Mouse (Mus musculus): Measurements from ENCODE around the gene Rpl13a. TPM values are rescaled to one million over a fixed set of nuclear protein-coding genes. Genes with fewer than 3 reads are reported as not detected.

The Rpl13a gene
- polyA plus RNA-seq, 1 experiment: 2,093 TPM

GRCm38 (mm10) chr7:45077322-45077721, 51.2 kb downstream of the Rpl13a start:
- 83% methylated on average over 14 of the region's 14 CpGs for WGBS

GRCm38 (mm10) chr7:45076501-45076900, 52.1 kb downstream of the Rpl13a start:
- 91% methylated on average over 30 of the region's 30 CpGs for WGBS

More at GRCm38 (mm10) chr7:45077322-45077721, 51.2 kb downstream of the Rpl13a start:
- DNase-seq (ENCODE audit: low read depth, low spot score): no peak

More at GRCm38 (mm10) chr7:45076501-45076900, 52.1 kb downstream of the Rpl13a start:
- no peak for DNase-seq (ENCODE audit: low read depth, low spot score)

Other genes with a start within 250 kb of the Rpl13a start
- gene Med25, start 236.0 kb downstream of the Rpl13a start, polyA plus RNA-seq (2012; rRNA removed): 69.4 and 102 TPM in 2 replicates
- gene Fuz, start 232.7 kb downstream of the Rpl13a start, polyA plus RNA-seq (2012; rRNA removed): 19.9 and 21.7 TPM in 2 replicates
- 55.6 and 80.7 TPM in 2 replicates for gene Ap2a1, start 199.3 kb downstream of the Rpl13a start, polyA plus RNA-seq (2012; rRNA removed)
- gene Tsks, start 185.6 kb downstream of the Rpl13a start, polyA plus RNA-seq (2012; rRNA removed): not detected in 2 replicates
- gene Cpt1c, start 153.9 kb downstream of the Rpl13a start, polyA plus RNA-seq (2012; rRNA removed): 4.2 and 5.9 TPM in 2 replicates
- 167 and 188 TPM in 2 replicates for gene Prmt1, start 142.2 kb downstream of the Rpl13a start, polyA plus RNA-seq (2012; rRNA removed)
- gene Irf3, start 131.1 kb downstream of the Rpl13a start, polyA plus RNA-seq (2012; rRNA removed): 107 and 110 TPM in 2 replicates
- 20.8 and 23.3 TPM in 2 replicates for gene Bcl2l12, start 130.0 kb downstream of the Rpl13a start, polyA plus RNA-seq (2012; rRNA removed)
- gene Scaf1, start 112.4 kb downstream of the Rpl13a start, polyA plus RNA-seq (2012; rRNA removed): 32.3 and 44.7 TPM in 2 replicates
- gene Rras, start 110.8 kb downstream of the Rpl13a start, polyA plus RNA-seq (2012; rRNA removed): 112 and 124 TPM in 2 replicates
- 5.4 and 6.2 TPM in 2 replicates for gene Prr12, start 75.9 kb downstream of the Rpl13a start, polyA plus RNA-seq (2012; rRNA removed)
- 52.4 and 66.9 TPM in 2 replicates for gene Nosip, start 66.3 kb downstream of the Rpl13a start, polyA plus RNA-seq (2012; rRNA removed)
- 77.3 and 92.5 TPM in 2 replicates for gene Prrg2, start 66.1 kb downstream of the Rpl13a start, polyA plus RNA-seq (2012; rRNA removed)
- gene Rcn3, start 36.5 kb downstream of the Rpl13a start, polyA plus RNA-seq (2012; rRNA removed): 44.3 and 48.6 TPM in 2 replicates
- gene Fcgrt, start 24.9 kb downstream of the Rpl13a start, polyA plus RNA-seq (2012; rRNA removed): 75.3 and 85.1 TPM in 2 replicates
- gene Rps11, start 4.3 kb downstream of the Rpl13a start, polyA plus RNA-seq (2012; rRNA removed): 407 and 500 TPM in 2 replicates
- 0.78 and 1.1 TPM in 2 replicates for gene Gm45713, start 7.5 kb upstream of the Rpl13a start, polyA plus RNA-seq (2012; rRNA removed)
- gene Flt3l, start 7.7 kb upstream of the Rpl13a start, polyA plus RNA-seq (2012; rRNA removed): 30.5 and 38.2 TPM in 2 replicates
- 62.5 and 65.5 TPM in 2 replicates for gene Pih1d1, start 25.5 kb upstream of the Rpl13a start, polyA plus RNA-seq (2012; rRNA removed)
- 152 and 159 TPM in 2 replicates for gene Aldh16a1, start 25.8 kb upstream of the Rpl13a start, polyA plus RNA-seq (2012; rRNA removed)
- 0.07 and 0.11 TPM in 2 replicates for gene Slc17a7, start 35.2 kb upstream of the Rpl13a start, polyA plus RNA-seq (2012; rRNA removed)
- gene Gfy, start 50.8 kb upstream of the Rpl13a start, polyA plus RNA-seq (2012; rRNA removed): not detected in 2 replicates
- gene Pth2, start 52.2 kb upstream of the Rpl13a start, polyA plus RNA-seq (2012; rRNA removed): not detected in 2 replicates
- gene Ccdc155, start 76.1 kb upstream of the Rpl13a start, polyA plus RNA-seq (2012; rRNA removed): 0.09 TPM in 1 of 2 replicates, not detected in the other
- 0.47 and 0.67 TPM in 2 replicates for gene Dkkl1, start 83.4 kb upstream of the Rpl13a start, polyA plus RNA-seq (2012; rRNA removed)
- gene Tead2, start 87.0 kb upstream of the Rpl13a start, polyA plus RNA-seq (2012; rRNA removed): 8.9 and 11.4 TPM in 2 replicates
- gene Cd37, start 110.4 kb upstream of the Rpl13a start, polyA plus RNA-seq (2012; rRNA removed): 57.3 and 66.8 TPM in 2 replicates
- not detected in 2 replicates for gene Slc6a16, start 112.3 kb upstream of the Rpl13a start, polyA plus RNA-seq (2012; rRNA removed)
- not detected in 2 replicates for gene Slc6a21, start 148.8 kb upstream of the Rpl13a start, polyA plus RNA-seq (2012; rRNA removed)
- 182 and 185 TPM in 2 replicates for gene Trpm4, start 205.0 kb upstream of the Rpl13a start, polyA plus RNA-seq (2012; rRNA removed)
- 0.40 and 0.67 TPM in 2 replicates for gene Hrc, start 206.5 kb upstream of the Rpl13a start, polyA plus RNA-seq (2012; rRNA removed)
- 47.1 and 70.3 TPM in 2 replicates for gene Ppfia3, start 238.3 kb upstream of the Rpl13a start, polyA plus RNA-seq (2012; rRNA removed)
- gene Lin7b, start 241.8 kb upstream of the Rpl13a start, polyA plus RNA-seq (2012; rRNA removed): 4.5 and 7.9 TPM in 2 replicates

All from large intestine, adult 2 months (tissue).